Mouse (Mus musculus) heart, postnatal 0 days (tissue): ENCODE data around the gene Wwox.

Experiments
- CTCF ChIP-seq: IDR thresholded peaks from 2 replicates; pipeline ENCODE4 v1.5.1; 2016; ENCODE audit warnings: antibody characterized with exemption, control low read depth, low read depth
- EP300 ChIP-seq: IDR thresholded peaks from 2 replicates; pipeline ENCODE4 v1.6.1; 2016; ENCODE audit warnings: antibody characterized with exemption, low read depth

- TF ChIP-seq CTCF = peak; percentile 30; the same call in 1 of the 2 replicates
- TF ChIP-seq EP300 = no peak
Observed at GRCm38 (mm10) chr8:114883967-114884366, 444.5 kb downstream of the Wwox start.
